Mouse (Mus musculus) thymus, adult 2 months (tissue): ENCODE measurements around the gene Irf6.

Experiments
- CTCF ChIP-seq: fragments of 200-500 bp; IDR thresholded peaks from 2 replicates; pipeline ENCODE4 v1.5.1; 2012; ENCODE audit warnings: mild to moderate bottlenecking, control low read depth, low read length, moderate library complexity, borderline replicate concordance; ENCODE audit not compliant: control insufficient read depth, poor library complexity, insufficient read depth; ENCODE audit errors: extremely low read depth
- POLR2A ChIP-seq: fragments of 200-500 bp; IDR thresholded peaks from 2 replicates; pipeline ENCODE4 v1.6.1; 2012; ENCODE audit warnings: mild to moderate bottlenecking, low read length, control low read depth, moderate library complexity; ENCODE audit not compliant: control insufficient read depth, poor library complexity, insufficient read depth; ENCODE audit errors: extremely low read depth

- TF ChIP-seq CTCF (no peak), POLR2A (0 out of 2 replicates have a peak, but pooled peaks have one; percentile 15)
Observed at GRCm38 (mm10) chr1:193144516-193144915, 8.4 kb upstream of the Irf6 start.
